Mouse (Mus musculus) embryonic fibroblast, embryonic 13.5 days (primary cell): Measurements from ENCODE around the gene Spem2.

Experiments
- CTCF ChIP-seq: IDR thresholded peaks from 2 replicates; pipeline ENCODE4 v1.5.1; 2011; ENCODE audit warnings: mild to moderate bottlenecking, control low read depth, low read length, moderate library complexity, borderline replicate concordance; ENCODE audit not compliant: insufficient read depth
- POLR2A ChIP-seq: IDR thresholded peaks from 2 replicates; pipeline ENCODE4 v1.6.1; 2011; ENCODE audit warnings: low read depth, mild to moderate bottlenecking, control low read depth, low read length, moderate library complexity

DNA sequence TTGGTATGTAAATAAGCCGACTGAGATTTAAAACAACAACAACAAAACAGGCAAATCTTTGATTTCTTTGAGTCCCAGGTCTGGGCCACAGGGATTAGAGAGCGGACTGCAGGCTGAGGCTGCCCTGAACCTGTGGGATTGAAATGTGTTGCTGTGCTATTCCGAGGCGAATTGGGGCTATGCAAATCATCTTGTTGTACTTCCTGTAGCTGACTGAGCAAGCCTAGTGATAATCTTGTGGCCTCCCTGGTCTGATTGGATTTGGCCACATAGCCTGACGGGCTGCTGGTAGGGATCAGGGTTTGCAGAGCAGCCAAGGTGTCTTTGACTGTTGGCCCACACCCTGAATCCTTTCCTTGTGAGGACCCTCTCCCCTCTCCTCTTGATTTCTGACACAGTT is 43.3 kb downstream of the Spem2 start:
- TF ChIP-seq CTCF (no peak), POLR2A (no peak)
